Mouse (Mus musculus) left cerebral cortex, postnatal 10 days (tissue): ENCODE measurements at regions not wholly inside any gene's neighbourhood (a gene's known extent, or its start where the extent isn't known, plus 50 kb on each side); places are given as distances from the start of the nearest gene placed in this dataset.

ENCODE experiments used
- DNase-seq, 2 experiments: peaks; one replicate each; pipeline ENCODE4 v3.0.0; 2021 to 2022; ENCODE audit warnings: low spot score in 2 of 2, mixed read lengths in 1 of 2; ENCODE audit errors: extremely low spot score in 1 of 2
- intact Hi-C: fragments of 180-260 bp; cut with DNase I; formaldehyde crosslinking; loops from one replicate; pipeline ENCODE4 v1.15.1; 2025

DNA sequence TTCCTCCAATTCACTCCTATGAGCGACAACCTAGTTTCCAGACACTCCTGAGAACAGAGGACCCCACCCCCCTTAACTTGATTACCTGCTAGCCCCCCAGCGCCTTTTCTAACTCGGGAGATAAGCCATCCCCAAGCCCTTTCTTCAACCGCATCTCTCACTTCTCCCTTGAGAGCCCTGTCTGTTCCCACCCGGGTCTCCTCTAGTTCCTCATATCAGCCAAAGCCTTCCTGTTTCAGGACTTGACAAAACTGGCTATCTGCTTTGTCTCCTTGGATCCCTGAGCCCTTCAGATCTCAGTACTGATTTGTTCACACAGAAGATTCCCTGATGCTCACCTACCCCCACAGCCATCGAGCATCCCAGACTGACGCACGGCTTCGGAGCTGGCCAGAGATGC lies 61.5 kb upstream of the Nap1l1 start:
- intact Hi-C loops = no loop called here
- no peak for DNase-seq

DNA sequence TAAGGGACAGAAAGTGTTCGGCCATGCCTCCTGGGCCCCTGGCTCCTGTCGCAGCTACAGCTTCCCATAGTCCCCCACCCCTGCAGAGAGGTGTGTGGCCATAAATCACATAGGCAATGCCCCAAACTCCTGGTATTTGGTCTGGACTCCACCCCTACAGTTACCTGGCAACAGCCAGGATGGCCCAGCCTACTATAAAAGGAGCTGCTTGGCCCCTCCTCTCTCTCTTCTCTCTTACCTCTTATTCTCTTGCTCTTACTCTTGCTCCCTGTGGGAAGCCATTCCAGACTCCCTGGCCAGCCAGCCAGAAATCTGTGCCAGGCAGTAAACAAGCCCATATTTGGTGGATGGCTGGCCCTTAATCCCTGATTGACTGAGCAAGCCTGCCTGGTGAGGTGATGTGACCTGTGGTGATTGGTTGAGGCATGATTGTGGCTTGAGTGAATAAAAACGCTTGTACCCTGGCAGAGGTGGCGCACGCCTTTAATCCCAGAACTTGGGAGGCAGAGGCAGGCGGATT lies 56.4 kb upstream of the Nap1l1 start:
- no peak for DNase-seq
- intact Hi-C loops = no loop called here

- intact Hi-C loops = no loop called here
- no peak for DNase-seq
These were observed 53.4 kb upstream of the Nap1l1 start for GRCm38 (mm10) chr10:111419375-111420194.

GRCm38 (mm10) chr10:111420195-111420838 lies 52.7 kb upstream of the Nap1l1 start:
- intact Hi-C loops = no loop called here
- DNase-seq = no peak

- intact Hi-C loops = no loop called here
These were observed 51.0 kb upstream of the Nap1l1 start for GRCm38 (mm10) chr10:111422057-111422456.

DNA sequence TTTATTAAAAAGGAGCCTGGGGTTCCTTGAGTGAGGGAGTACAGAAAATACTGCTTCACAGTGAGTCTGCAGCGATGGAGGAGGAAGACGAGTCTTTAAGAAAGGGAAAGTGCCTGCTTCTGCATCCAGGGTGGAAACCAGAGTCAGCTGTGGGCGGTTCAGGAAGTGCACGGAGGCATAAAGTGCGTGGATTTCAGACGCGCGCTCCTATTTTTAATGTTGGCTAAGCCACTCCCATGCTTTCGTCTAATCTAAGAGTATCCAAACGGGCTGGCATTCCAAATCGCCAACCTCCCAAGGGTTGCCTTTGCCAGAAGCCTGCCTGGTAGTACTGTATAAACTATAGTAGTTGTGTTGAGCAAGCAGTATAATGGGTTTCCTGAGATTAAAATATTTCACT lies 50.4 kb upstream of the Nap1l1 start:
- intact Hi-C loops = no loop called here
- peak; percentile 26 to 30 for DNase-seq

More at GRCm38 (mm10) chr10:111422057-111422456, 51.0 kb upstream of the Nap1l1 start:
- no peak for DNase-seq
